ENCODE assay signal across 8 mouse cellular contexts in genomic region chrX:94177715-94178340, GRCm38 (mm10). TPM values are rescaled to one million over a fixed set of nuclear protein-coding genes. Genes with fewer than 3 reads are reported as not detected.
DNase-seq lines count a peak whose midpoint lies in the region; ATAC-seq lines count a peak whose summit lies in the region.

No protein-coding gene starts in this region.

- peak overlapping the region; percentile 35 for H3K9ac ChIP-seq in hindbrain, embryonic 15.5 days

- ATAC-seq in hindbrain, embryonic 15.5 days (ENCODE audit: low FRiP score, low read depth), result peak; percentile 99

- H3K4me3 ChIP-seq in hindbrain, embryonic 15.5 days, result peak overlapping the region; percentile 47

- peak overlapping the region; percentile 56 for H3K4me2 ChIP-seq in hindbrain, embryonic 15.5 days

- H3K27me3 ChIP-seq in hindbrain, embryonic 15.5 days, result peaks cover 28% of the 10 kb centered on the region

- no peaks in the 10 kb centered on the region for H3K36me3 ChIP-seq in hindbrain, embryonic 15.5 days

- DNase-seq in R1 (ENCODE audit: low read depth, low spot score), result peak; percentile 95
- DNase-seq in cerebellum, postnatal 25 days, result peak; percentile 91 to 94
- peak; percentile 67 to 91 for DNase-seq in frontal cortex, postnatal 25 days (ENCODE audit: low spot score in 2 of 2)
- DNase-seq in left cerebral cortex, adult 11 months (ENCODE audit: low spot score), result peak; percentile 83
- peak; percentile 94 to 95 for DNase-seq in lung, postnatal 4 days
- peak; percentile 85 for DNase-seq in retina, postnatal 7 days (ENCODE audit: low read depth, low spot score)
- peak; percentile 87 for DNase-seq in urinary bladder, adult 2 months (ENCODE audit: low spot score)

- H3K4me1 ChIP-seq in hindbrain, embryonic 15.5 days (replicated peaks), result peaks cover 9% of the 10 kb centered on the region; the same call in 1 of the 2 replicates

- no peaks in the 10 kb centered on the region for H3K9me3 ChIP-seq in hindbrain, embryonic 15.5 days

- H3K27ac ChIP-seq in hindbrain, embryonic 15.5 days (replicated peaks), result peak overlapping the region; percentile 96

- WGBS in hindbrain, embryonic 15.5 days, result under 1% methylated on average over 45 of the region's 55 CpGs

RNA-seq across cellular contexts. Expression of gene Eif2s3x, which starts 34.8 kb away (rescaled TPM):
- polyA plus RNA-seq in hindbrain, embryonic 15.5 days (2015; fragmentation: Nextera tagmentation; extraction: Ambion mirVana), result 82.4 and 84.5 TPM in 2 replicates
- 69.7 and 82.5 TPM in 2 replicates for polyA plus RNA-seq in urinary bladder, adult 2 months (2012; rRNA removed)

RNA-seq across cellular contexts. Expression of gene Zfx, which starts 54.3 kb away (rescaled TPM):
- polyA plus RNA-seq in hindbrain, embryonic 15.5 days (2015; fragmentation: Nextera tagmentation; extraction: Ambion mirVana), result 19.2 and 23.3 TPM in 2 replicates
- polyA plus RNA-seq in urinary bladder, adult 2 months (2012; rRNA removed), result 11.2 and 11.3 TPM in 2 replicates

RNA-seq across cellular contexts. Expression of gene Klhl15, which starts 56.6 kb away (rescaled TPM):
- polyA plus RNA-seq in hindbrain, embryonic 15.5 days (2015; fragmentation: Nextera tagmentation; extraction: Ambion mirVana), result 9.8 and 10.8 TPM in 2 replicates
- polyA plus RNA-seq in urinary bladder, adult 2 months (2012; rRNA removed), result 3.9 and 4.5 TPM in 2 replicates

Comparison
In these comparisons a context has a peak if more than half of its experiments do, and no peak if none do; other contexts are left out.
1. Peak in every context shown above with its lines: DNase-seq, ATAC-seq, H3K4me3 ChIP-seq and H3K27ac ChIP-seq.